Mouse (Mus musculus): ENCODE results near the gene Col18a1.

DNA sequence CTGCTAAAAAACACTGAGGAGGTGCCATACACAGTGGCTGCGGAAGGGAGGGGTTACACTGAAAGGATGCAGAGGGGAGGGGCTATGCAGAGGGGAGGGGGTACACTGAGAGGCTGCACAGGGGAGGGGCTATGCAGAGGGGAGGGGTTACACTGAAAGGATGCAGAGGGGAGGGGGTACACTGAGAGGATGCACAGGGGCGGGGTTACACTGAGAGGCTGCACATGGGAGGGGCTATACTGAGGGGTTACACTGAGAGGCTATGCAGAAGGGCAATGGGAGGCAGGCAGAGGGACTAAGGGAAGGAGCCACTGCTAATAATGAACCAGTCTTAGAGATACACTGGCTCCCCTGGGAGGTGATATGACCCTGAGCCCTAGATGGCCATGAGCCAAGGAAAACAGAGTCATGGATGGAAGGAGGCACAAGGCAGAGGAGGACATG, 14.1 kb downstream of the Col18a1 start:
- TF ChIP-seq CTCF (IDR thresholded peaks at IDR 0.05; ENCODE audit: borderline replicate concordance, extremely low read depth, insufficient read depth, insufficient read length) = no peak
- no peak for TF ChIP-seq POLR2A (IDR thresholded peaks at IDR 0.05; ENCODE audit: borderline replicate concordance, extremely low read depth, insufficient read depth, insufficient read length, poor library complexity, severe bottlenecking)
